Mouse (Mus musculus) megakaryocyte, adult 5-6 weeks (primary cell): Measurements from ENCODE around the gene Tmem104. TPM values are rescaled to one million over a fixed set of nuclear protein-coding genes. Genes with fewer than 3 reads are reported as not detected.

Experiments used
- ATAC-seq: 2 replicates; pipeline ENCODE4 v1.8.0; 2016; ENCODE audit warnings: mild to moderate bottlenecking, inconsistent platforms; ENCODE audit not compliant: poor library complexity, severe bottlenecking
- total RNA-seq, 2 experiments: library from RNA; stranded (forward) in 1 of 2; stranded (reverse) in 1 of 2; fragments of 153-499, 151-499 nt in 1 of 2; fragments of 221-1000, 200-1000 nt in 1 of 2; gene quantifications; 2 replicates each; pipeline versions ENCODE4 v1.2.3 to v1.2.4; 2015 to 2017

Gene Tmem104
- total RNA-seq (2015) (23.9 and 25.7 TPM in 2 replicates), total RNA-seq (2017) (6.1 and 8.7 TPM in 2 replicates)

- ATAC-seq: peak; percentile 71
Measured at GRCm38 (mm10) chr11:115187224-115187639, at the start of gene Tmem104. Gene Tmem104 (plus strand): TSS chr11:115187487.

- ATAC-seq: peak; percentile 91
Measured at GRCm38 (mm10) chr11:115138597-115139262, 48.6 kb upstream of the Tmem104 start.

DNA sequence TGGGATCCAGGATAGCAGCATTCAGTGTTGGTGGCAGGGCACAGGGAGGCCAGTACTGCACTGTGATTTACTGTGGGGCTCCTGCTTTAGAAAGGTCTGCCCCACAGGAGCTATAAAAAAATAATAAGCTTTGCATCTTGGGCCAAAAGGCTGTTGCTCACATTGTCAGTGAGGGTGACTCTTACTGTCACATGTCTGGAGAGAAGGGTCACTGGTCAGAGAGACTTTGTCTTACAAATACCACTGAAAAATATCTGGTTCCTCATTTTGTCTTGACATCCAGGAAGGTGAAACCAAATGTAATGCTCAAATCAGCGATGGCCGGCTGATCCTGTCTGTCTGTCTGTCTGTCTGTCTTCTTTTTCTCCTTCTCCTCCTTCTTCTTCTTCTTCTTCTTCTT, 45.3 kb upstream of the Tmem104 start:
- ATAC-seq: peak; percentile 59

- ATAC-seq: no peak
Measured at GRCm38 (mm10) chr11:115147813-115148212, 39.5 kb upstream of the Tmem104 start.

DNA sequence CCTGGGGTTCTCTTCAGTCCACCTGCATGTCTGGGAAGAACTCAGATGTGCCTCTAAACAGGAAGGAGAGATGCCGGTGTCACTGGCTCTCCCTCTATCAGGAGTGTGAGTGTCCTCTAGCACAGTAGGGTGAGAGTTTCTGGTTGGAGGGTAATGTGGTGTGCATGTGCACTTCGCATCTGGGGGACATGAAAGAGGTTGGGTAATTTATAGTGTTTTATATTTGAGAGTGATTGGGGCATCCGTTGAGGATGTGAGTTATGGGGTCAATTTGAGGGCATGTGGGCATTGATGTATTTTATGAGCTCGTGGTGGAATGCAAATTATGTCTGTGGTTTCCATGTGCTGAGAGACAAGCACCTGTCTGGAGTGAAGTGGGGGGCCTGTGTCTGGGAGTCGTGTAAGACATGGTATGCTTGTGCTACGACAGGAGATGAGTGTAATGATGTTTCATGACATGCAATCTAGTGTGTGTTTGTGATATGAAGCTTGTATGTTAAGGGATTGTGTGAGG, 36.5 kb upstream of the Tmem104 start:
- no peak for ATAC-seq

DNA sequence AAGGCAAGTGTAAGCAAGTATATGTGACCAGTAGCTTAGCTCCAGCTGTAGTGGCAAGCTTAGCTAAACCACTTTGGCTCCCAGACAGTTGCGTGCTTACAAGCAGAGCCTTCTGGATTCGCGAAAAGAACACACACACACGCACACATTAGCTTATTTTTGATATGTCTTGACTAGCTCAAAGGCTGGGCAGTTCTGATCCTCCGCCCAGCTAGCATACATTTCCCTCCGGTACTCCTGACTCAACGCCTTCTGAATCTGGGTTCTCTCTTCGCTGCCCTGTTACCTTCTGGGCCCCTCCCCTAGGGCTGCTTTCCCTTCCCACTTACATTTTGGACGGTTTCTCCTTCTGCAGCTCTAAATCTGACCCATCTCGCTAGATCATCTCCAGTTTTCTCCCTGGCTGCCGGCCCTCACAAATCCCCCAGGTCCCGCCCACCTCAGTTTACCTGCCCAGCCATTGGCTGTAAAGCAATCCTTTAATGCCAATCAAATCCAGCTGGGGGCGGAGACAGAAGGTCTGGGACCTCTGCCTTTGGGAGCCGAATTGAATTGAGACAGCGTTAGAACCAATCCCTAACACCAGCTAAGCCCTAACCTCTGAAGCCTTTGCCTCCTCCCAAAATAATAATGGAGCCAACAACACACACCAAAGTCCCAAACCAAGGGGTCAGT, 35.4 kb upstream of the Tmem104 start:
- ATAC-seq: no peak

DNA sequence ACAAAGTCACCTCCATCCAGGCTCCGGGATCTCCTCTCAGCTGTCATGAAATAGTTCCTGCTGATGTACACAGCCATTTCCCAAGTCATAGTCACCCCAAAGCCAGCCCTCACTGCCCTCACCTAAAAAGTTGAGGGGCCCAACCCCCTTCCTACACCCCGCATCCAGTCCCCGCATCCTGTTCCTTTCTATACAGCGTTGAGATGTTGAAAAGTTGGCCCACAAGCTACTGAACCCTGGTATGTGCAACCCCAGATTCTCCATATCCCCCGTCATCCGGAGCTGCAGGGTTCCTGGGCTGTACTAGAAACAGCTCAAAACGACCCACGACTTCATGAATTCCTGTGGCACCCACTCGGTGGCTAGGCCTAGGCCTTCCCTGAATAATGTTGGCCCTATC, 34.2 kb upstream of the Tmem104 start:
- ATAC-seq: no peak

DNA sequence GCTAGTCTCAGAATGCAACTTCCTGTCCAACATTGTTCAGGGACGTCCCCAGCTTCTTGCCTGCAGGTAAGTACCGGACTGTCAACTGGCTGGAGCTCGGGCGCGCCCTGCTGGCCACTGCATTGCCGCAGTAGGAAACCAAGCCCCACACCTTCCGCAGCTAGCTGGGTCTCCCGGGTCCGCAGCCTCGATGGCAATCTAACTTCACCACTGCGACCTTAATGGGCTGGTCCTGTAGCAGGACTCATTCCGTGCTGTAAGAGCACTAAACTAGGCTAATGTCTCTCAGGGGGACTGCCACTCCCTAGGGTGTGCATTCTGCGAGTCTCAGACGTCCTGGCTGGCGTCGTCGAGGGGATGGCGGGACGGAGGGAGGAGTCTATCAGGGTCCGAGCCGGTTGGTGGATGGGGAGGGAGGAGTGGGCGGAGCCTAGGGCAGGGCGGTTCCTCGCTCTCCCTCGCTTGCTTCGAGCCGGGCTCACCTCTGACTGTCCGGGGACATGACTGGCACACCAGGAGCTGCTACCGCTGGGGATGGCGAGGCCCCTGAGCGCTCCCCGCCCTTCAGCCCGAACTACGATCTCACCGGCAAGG, 33.5 kb upstream of the Tmem104 start:
- peak; percentile 91 for ATAC-seq

DNA sequence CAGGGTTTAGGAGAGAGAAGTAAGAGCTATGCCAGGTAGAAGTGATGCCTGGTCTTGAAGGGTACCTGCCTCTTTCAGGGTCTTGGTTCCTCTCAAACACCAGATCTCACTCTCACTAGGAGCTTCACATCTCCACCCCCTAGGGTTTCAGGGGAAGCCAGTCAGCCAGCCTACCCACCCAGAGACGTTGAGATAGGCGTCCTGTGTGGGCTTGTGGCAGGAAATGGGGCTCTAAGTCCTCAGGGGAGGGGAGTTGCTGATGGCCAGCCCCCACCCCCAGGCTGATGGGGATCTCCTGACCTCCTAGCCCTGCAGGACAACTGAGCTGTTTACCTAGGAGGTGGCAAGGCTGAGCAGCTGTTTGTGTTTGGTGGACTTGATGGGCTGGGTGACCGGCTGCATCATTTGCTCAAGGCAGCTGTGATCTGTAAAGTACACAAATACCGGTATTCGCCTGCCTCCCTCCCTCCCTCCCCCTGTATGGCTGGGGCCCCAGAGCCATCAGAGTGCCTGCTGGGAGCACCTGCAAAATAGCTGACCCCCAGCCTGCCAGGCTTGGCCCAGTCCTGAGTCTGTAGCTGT, 32.1 kb upstream of the Tmem104 start:
- no peak for ATAC-seq

GRCm38 (mm10) chr11:115157933-115158719, 29.2 kb upstream of the Tmem104 start:
- ATAC-seq: peak; percentile 5; the same call in 1 of the 2 replicates

DNA sequence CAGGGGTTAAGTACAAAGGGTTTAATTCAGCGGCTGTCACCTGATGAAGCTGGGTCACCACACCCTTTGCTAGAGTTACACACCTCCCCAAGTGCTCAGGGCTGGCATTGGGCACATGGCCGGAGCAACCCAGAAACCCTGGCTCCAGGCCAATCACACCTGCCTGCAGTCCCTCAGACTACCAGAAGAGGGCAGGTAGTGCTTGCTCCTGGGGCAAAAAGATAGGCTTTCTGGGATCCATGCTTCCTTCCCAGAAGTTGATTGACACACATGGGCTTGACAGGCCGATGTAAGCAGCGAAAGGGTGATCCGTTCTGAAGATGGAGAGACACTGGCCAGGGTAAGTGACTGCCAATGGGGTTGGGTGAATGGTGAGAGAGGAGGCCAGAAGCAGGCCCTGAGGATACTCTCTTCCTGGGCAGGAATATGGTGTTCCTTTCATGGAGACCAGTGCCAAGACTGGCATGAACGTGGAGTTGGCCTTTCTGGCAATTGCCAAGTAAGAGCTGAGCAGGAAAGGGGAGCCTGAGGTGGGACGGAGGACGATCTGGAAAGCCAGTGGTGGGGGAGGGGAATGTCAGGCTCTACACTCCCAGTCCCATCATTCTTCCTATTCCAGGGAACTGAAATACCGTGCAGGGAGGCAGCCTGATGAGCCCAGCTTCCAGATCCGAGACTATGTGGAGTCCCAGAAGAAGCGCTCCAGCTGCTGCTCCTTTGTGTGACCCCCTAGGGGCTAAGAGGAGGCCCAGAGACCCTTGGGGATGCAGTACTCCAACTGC, 27.1 kb upstream of the Tmem104 start:
- ATAC-seq: no peak

DNA sequence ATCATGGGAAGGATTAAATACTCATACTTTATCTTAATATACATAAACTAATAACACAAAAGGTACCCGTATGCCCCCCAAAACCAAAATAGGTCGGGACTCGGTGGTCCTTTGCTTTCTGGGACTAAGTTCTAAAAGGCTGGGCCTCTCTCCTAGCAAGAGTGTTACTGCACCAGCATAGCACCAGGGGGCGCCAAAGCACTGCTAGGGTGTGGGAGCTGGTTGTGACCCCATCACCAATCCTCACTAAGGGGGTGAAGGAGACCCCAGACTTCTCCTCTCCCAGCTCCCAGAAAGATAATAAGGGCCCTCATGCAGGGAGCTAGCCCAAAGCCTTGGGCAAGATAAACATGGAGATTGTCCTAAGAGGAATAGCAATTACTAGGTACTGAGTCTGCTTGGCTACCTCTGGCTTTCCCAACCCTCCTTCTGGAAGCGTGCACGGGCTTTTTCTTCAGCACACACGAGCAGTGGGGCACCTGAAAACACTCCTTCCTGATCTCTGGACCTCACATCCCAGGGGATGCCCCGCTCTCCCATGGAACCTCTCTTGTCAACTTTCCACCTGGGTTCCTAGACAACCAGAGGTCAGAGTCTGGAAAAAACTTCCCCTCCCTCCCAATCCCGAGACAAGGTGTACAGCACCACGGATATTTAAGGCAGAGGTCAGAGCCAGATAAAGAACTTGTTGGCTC, 26.3 kb upstream of the Tmem104 start:
- 0 out of 2 replicates have a peak, but pooled peaks have one; percentile 16 for ATAC-seq

DNA sequence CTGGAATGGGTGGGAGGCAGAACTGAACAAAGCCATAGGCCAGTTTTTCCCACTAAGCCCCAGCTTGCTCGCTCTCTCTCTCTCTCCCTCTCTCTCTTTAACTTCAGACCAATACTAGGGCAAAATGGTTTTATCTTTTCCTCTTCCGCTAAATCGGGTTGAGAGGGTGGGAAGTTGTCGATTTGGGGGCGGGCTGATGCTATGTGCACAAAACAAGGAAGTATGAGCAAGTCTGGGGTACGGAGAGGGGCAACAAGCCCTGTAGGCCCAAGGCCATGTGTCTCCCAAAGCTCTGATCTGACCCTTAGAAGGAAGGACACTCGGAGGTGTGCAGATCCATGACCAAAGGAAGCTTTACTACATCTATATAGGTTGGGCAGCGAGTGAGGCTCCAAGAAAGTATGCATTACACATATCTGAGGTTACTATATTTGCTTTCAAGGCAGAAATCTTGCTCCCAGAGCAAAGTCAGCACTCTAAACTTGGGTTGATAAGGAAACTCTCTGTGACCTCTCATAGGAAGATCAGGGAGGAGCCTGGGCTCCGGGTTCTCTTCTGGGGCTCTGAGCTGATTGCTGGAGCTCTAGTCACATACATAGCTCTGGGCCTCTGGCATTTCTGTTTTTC, 25.6 kb upstream of the Tmem104 start:
- 0 out of 2 replicates have a peak, but pooled peaks have one; percentile 2 for ATAC-seq

- no peak for ATAC-seq
Measured at GRCm38 (mm10) chr11:115162205-115162601, 25.1 kb upstream of the Tmem104 start.

- peak; percentile 83 for ATAC-seq
Measured at GRCm38 (mm10) chr11:115162832-115163480, 24.3 kb upstream of the Tmem104 start, which contains the start of gene Slc9a3r1. Gene Slc9a3r1 (plus strand): TSS chr11:115163341.

- ATAC-seq: peak; percentile 11; the same call in 1 of the 2 replicates
Measured at GRCm38 (mm10) chr11:115163568-115164150, 23.6 kb upstream of the Tmem104 start.

GRCm38 (mm10) chr11:115164341-115164975, 22.8 kb upstream of the Tmem104 start:
- ATAC-seq: no peak
